Mouse (Mus musculus): ENCODE data around the gene Fbxo3. TPM values are rescaled to one million over a fixed set of nuclear protein-coding genes. Genes with fewer than 3 reads are reported as not detected.

Fbxo3 gene
- 59.5 TPM for polyA plus RNA-seq (2017; shearing (Covaris generic))

DNA sequence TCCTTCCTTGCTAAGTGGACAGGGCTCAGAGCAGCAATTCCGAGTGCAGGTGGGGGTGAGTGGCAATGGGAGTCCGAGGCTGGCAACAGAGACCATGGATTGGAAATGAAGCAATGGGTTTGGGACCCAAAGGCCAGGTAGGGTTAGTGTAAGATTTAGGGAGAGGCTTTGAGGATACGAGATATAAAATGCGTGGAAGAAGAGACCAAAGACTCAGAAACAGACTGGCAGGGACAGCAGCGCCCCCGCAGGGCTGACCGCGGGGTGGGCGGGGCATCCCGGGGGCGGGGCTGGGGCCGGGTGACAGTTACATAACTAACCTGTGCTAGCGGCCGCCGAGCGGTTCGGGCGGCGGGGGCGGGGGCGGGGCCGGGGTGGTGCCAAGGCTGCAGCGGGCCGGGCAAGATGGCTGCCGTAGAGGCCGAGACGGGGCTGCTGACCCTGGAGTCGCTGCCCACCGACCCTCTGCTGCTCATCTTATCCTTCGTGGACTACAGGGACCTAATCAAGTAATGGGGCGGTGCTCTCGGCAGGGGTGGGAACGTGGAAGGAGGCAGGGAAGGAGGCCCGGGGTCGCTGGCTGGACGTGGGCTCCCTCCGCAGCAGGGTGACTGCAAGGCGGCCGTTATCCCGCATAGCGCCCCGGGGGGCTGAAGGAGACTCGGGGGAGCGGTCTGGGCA, at the start of gene Fbxo3:
Gene Fbxo3, plus strand, starts transcription at position 264 of the 681 bp plus-strand sequence.

DNA sequence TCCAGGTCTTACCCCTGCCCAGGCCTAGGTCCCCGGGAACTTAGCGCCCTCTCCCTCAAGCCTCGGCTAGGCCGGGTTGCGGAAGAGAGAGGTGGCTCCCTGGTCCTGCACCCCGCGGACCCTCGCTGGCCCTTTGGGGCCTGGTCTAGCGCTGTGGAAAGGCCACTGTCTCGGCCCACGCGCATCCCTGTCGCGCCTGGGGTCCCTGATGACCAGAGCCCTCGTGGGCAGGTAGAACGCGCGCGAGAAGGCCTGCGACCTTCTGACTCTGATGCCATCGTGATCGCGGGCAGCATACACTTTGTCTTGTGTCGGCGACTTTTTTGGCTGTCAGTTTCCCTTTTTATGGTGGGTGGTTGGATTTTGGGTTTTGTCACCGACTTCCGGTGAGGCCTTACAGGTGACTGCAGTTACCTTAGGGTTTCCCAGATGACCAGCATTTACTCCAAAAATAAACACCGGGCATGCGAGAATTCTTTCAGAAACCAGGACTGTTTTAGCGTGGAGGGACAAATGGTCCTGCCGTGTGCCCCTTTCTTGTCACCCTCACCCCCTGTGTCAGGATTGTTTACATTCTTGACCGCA, 710 bp downstream of the Fbxo3 start, which contains the start of gene 4931422A03Rik:
Gene 4931422A03Rik, minus strand, starts transcription at position 223 of the 585 bp plus-strand sequence.

DNA sequence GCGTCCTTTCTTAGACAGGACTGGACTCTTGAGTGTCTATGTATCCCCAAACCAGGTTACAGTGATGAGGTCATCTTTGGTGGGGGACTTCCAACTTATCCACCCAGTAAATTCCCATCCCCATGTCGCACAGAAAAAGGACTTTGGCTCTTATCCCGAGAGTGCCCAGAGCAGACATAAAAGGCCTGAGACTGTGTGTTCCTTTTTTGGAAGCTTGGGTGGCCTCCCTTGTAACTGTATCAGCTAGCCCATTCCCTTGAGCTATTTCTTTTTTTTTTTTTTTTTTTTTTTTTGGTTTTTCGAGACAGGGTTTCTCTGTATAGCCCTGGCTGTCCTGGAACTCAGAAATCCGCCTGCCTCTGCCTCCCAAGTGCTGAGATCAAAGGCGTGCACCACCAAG, 38.0 kb downstream of the Fbxo3 start, which contains the start of gene Gm10912:
Gene Gm10912, plus strand, starts transcription at position 301 of the 400 bp plus-strand sequence.

DNA sequence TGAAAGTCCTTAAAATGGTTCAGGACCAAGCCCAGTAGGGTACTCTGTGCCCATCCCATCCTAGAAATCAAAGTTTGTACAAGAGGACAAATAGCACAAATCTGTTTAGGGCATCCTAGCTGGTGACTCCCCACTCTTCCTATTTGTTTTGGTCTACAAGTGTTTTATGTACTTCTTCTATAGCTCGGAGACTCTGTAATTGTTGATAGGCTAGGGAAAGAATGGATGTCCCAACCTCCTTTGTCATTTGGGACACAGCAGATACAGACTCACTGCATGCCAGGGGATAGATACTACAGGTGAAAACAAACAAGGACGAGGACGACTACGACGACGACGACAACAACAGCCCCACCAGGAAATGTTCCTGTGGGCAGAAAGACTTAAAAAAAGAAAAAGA, 40.9 kb downstream of the Fbxo3 start, which contains the start of gene Gm10799:
Gene Gm10799, minus strand, starts transcription at position 101 of the 400 bp plus-strand sequence.

DNA sequence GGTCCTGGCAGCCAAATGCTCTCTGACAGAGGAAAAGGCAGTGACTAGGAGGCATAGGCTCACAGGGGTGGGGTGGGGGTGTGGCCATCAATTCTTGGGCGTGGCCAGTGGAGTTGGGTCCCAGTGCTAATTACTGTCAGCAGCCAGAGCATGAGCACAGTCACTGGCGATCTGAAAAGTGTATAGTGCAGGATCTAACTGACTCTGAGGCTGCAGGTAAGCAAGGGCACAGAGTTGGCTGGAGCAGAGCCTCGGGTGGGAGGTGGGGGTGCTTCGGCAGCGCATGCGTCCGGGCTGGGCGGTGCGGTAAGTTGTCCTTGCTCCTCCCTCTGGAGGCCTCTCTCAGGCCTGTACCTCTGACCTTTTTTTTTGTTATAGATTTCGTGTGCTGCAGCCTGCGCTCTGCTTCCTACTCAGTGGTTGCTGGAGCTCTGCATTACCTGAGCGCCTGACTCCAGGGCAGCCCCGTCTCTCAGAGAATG, 42.2 kb downstream of the Fbxo3 start, which contains the start of gene Cd59b:
Gene Cd59b, plus strand, starts transcription at position 146 of the 482 bp plus-strand sequence.

DNA sequence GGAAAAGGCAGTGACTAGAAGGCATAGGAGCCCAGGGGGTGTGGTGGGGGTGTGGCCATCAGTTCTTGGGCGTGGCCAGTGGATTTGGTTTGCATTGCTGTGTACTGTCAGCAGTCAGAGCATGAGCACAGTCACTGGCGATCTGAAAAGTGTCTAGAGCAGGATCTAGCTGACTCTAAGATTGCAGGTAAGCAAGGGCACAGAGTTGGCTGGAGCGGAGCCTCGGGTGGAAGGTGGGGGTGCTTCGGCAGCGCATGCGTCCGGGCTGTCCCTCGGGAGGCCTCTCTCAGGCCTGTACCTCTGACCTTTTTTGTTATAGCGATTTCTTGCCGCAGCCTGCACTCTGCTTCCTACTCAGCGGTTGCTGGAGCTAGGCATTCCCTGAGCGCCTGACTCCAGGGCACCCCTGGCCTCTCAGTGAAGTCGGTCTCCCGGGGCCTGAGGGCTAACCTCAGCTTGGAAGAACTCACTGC, 68.3 kb downstream of the Fbxo3 start, which contains the start of gene Cd59a:
Gene Cd59a, plus strand, starts transcription at position 61 of the 473 bp plus-strand sequence.

Other genes starting within 250 kb of the Fbxo3 start
- 105 TPM for gene Caprin1, start 230.1 kb upstream of the Fbxo3 start, polyA plus RNA-seq (2017; shearing (Covaris generic))
- gene Lmo2, start 69.7 kb upstream of the Fbxo3 start, polyA plus RNA-seq (2017; shearing (Covaris generic)): not detected
- gene 4931422A03Rik, start 640 bp downstream of the Fbxo3 start, polyA plus RNA-seq (2017; shearing (Covaris generic)): 4.4 TPM
- 0.22 TPM for gene Gm10912, start 38.1 kb downstream of the Fbxo3 start, polyA plus RNA-seq (2017; shearing (Covaris generic))
- gene Gm10799, start 40.8 kb downstream of the Fbxo3 start, polyA plus RNA-seq (2017; shearing (Covaris generic)): not detected
- not detected for gene Cd59b, start 42.1 kb downstream of the Fbxo3 start, polyA plus RNA-seq (2017; shearing (Covaris generic))
- not detected for gene Cd59a, start 68.1 kb downstream of the Fbxo3 start, polyA plus RNA-seq (2017; shearing (Covaris generic))
- not detected for gene A930018P22Rik, start 95.0 kb downstream of the Fbxo3 start, polyA plus RNA-seq (2017; shearing (Covaris generic))

Measured in CD4-positive, CD25-positive, alpha-beta regulatory T cell, adult 9 weeks (primary cell).